Mouse (Mus musculus): ENCODE data around the gene Sdf4.

DNA sequence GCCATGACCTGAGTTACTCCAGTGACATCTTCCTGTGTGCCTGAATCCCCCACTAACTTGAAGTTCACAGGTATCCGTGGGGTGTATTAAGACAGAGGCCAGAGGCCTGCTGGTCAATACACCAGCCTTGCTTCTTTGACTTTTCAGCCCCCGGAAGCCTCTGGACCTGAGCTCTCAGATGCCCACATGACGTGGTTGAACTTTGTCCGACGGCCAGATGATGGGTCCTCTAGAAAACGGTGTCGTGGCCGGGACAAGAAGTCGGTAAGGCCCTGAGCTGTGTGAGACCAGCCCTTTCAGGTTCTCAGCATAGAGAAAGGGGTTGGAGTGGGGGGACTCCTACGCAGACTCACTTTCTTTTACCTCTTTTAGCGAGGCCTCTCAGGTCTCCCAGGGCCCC, 28.3 kb upstream of the Sdf4 start:
- TF ChIP-seq POLR2A (IDR thresholded peaks at IDR 0.05; ENCODE audit: borderline replicate concordance, insufficient read depth, low read length) (no peak), CTCF (IDR thresholded peaks at IDR 0.05; ENCODE audit: borderline replicate concordance, insufficient read depth, low read depth, low read length) (no peak)

All from cerebellum, adult 2 months (tissue).